Mouse (Mus musculus): ENCODE measurements at regions not wholly inside any gene's neighbourhood (a gene's known extent, or its start where the extent isn't known, plus 50 kb on each side); places are given as distances from the start of the nearest gene placed in this dataset.
A peak's percentile ranks its signal among the peaks of the same experiment; 100 is the strongest.

GRCm38 (mm10) chr12:96748868-96749615, 1057.0 kb downstream of the Flrt2 start:
- H3K4me3 ChIP-seq (ENCODE audit: low read depth, low read length), result no peak overlapping the region
- no peaks in the 10 kb centered on the region for H3K4me1 ChIP-seq (ENCODE audit: insufficient read depth, low read depth, low read length)
- no peak overlapping the region for H3K9ac ChIP-seq (replicated peaks; ENCODE audit: low read depth)
- no peaks in the 10 kb centered on the region for H3K36me3 ChIP-seq (ENCODE audit: insufficient read depth, low read length)
- 48% methylated on average over 5 of the region's 5 CpGs for WGBS
- H3K27me3 ChIP-seq (replicated peaks; ENCODE audit: insufficient read depth, low read length), result no peaks in the 10 kb centered on the region
- no peak overlapping the region for H3K4me2 ChIP-seq (replicated peaks; ENCODE audit: low read depth, low read length)
- no peak for DNase-seq (ENCODE audit: low spot score)
- no peak for ATAC-seq
- no peaks in the 10 kb centered on the region for H3K9me3 ChIP-seq (ENCODE audit: low read length)
- no peak for TF ChIP-seq CTCF (IDR thresholded peaks at IDR 0.05)
- no peak for TF ChIP-seq EP300 (IDR thresholded peaks at IDR 0.05)
- no peak overlapping the region for H3K27ac ChIP-seq (ENCODE audit: low read length)

GRCm38 (mm10) chr12:96754714-96755113, 1062.7 kb downstream of the Flrt2 start:
- ATAC-seq, result no peak
- TF ChIP-seq EP300 (IDR thresholded peaks at IDR 0.05), result no peak
- no peak for TF ChIP-seq CTCF (IDR thresholded peaks at IDR 0.05)
- H3K4me2 ChIP-seq (replicated peaks; ENCODE audit: low read depth, low read length), result no peak overlapping the region
- no peak overlapping the region for H3K9ac ChIP-seq (replicated peaks; ENCODE audit: low read depth)
- no peaks in the 10 kb centered on the region for H3K27me3 ChIP-seq (replicated peaks; ENCODE audit: insufficient read depth, low read length)
- H3K27ac ChIP-seq (ENCODE audit: low read length), result no peak overlapping the region
- H3K4me1 ChIP-seq (ENCODE audit: insufficient read depth, low read depth, low read length), result no peaks in the 10 kb centered on the region
- H3K36me3 ChIP-seq (ENCODE audit: insufficient read depth, low read length), result no peaks in the 10 kb centered on the region
- DNase-seq (ENCODE audit: low spot score), result no peak
- no peak overlapping the region for H3K4me3 ChIP-seq (ENCODE audit: low read depth, low read length)
- no peaks in the 10 kb centered on the region for H3K9me3 ChIP-seq (ENCODE audit: low read length)
- WGBS, result 74% methylated on average over 5 of the region's 5 CpGs

- Histone ChIP-seq H3K27ac (ENCODE audit: low read length) (no peak overlapping the region), H3K27me3 (replicated peaks; ENCODE audit: insufficient read depth, low read length) (no peaks in the 10 kb centered on the region), H3K9ac (replicated peaks; ENCODE audit: low read depth) (no peak overlapping the region), H3K36me3 (ENCODE audit: insufficient read depth, low read length) (no peaks in the 10 kb centered on the region), H3K9me3 (ENCODE audit: low read length) (no peaks in the 10 kb centered on the region), H3K4me2 (replicated peaks; ENCODE audit: low read depth, low read length) (no peak overlapping the region), H3K4me3 (ENCODE audit: low read depth, low read length) (no peak overlapping the region), H3K4me1 (ENCODE audit: insufficient read depth, low read depth, low read length) (no peaks in the 10 kb centered on the region)
- WGBS, result 49% methylated on average over 5 of the region's 5 CpGs
- ATAC-seq, result no peak
- TF ChIP-seq EP300 (IDR thresholded peaks at IDR 0.05), result no peak
- TF ChIP-seq CTCF (IDR thresholded peaks at IDR 0.05), result no peak
- DNase-seq (ENCODE audit: low spot score), result peak; percentile 6
Measured at GRCm38 (mm10) chr12:96763153-96763552, 1071.1 kb downstream of the Flrt2 start.

GRCm38 (mm10) chr12:96763621-96764020, 1071.6 kb downstream of the Flrt2 start:
- no peak overlapping the region for H3K9ac ChIP-seq (replicated peaks; ENCODE audit: low read depth)
- no peak overlapping the region for H3K4me3 ChIP-seq (ENCODE audit: low read depth, low read length)
- no peaks in the 10 kb centered on the region for H3K27me3 ChIP-seq (replicated peaks; ENCODE audit: insufficient read depth, low read length)
- H3K27ac ChIP-seq (ENCODE audit: low read length), result no peak overlapping the region
- TF ChIP-seq CTCF (IDR thresholded peaks at IDR 0.05) (no peak), EP300 (IDR thresholded peaks at IDR 0.05) (no peak)
- DNase-seq (ENCODE audit: low spot score) (no peak), ATAC-seq (no peak)
- H3K4me2 ChIP-seq (replicated peaks; ENCODE audit: low read depth, low read length), result no peak overlapping the region
- H3K9me3 ChIP-seq (ENCODE audit: low read length), result no peaks in the 10 kb centered on the region
- H3K36me3 ChIP-seq (ENCODE audit: insufficient read depth, low read length), result no peaks in the 10 kb centered on the region
- 47% methylated on average over 2 of the region's 2 CpGs for WGBS
- no peaks in the 10 kb centered on the region for H3K4me1 ChIP-seq (ENCODE audit: insufficient read depth, low read depth, low read length)

- H3K4me3 ChIP-seq (ENCODE audit: low read depth, low read length), result no peak overlapping the region
- H3K27me3 ChIP-seq (replicated peaks; ENCODE audit: insufficient read depth, low read length), result no peaks in the 10 kb centered on the region
- H3K4me2 ChIP-seq (replicated peaks; ENCODE audit: low read depth, low read length), result no peak overlapping the region
- DNase-seq (ENCODE audit: low spot score), result no peak
- TF ChIP-seq EP300 (IDR thresholded peaks at IDR 0.05) (no peak), CTCF (IDR thresholded peaks at IDR 0.05) (no peak)
- H3K9ac ChIP-seq (replicated peaks; ENCODE audit: low read depth), result no peak overlapping the region
- H3K36me3 ChIP-seq (ENCODE audit: insufficient read depth, low read length), result no peaks in the 10 kb centered on the region
- no peaks in the 10 kb centered on the region for H3K4me1 ChIP-seq (ENCODE audit: insufficient read depth, low read depth, low read length)
- H3K27ac ChIP-seq (ENCODE audit: low read length), result no peak overlapping the region
- H3K9me3 ChIP-seq (ENCODE audit: low read length), result no peaks in the 10 kb centered on the region
- no peak for ATAC-seq
Measured at GRCm38 (mm10) chr12:96764186-96764585, 1072.2 kb downstream of the Flrt2 start.

- WGBS, result 65% methylated on average over 3 of the region's 3 CpGs
- Histone ChIP-seq H3K27ac (ENCODE audit: low read length) (no peak overlapping the region), H3K27me3 (replicated peaks; ENCODE audit: insufficient read depth, low read length) (no peaks in the 10 kb centered on the region), H3K4me3 (ENCODE audit: low read depth, low read length) (no peak overlapping the region), H3K9me3 (ENCODE audit: low read length) (no peaks in the 10 kb centered on the region), H3K4me1 (ENCODE audit: insufficient read depth, low read depth, low read length) (no peaks in the 10 kb centered on the region), H3K9ac (replicated peaks; ENCODE audit: low read depth) (no peak overlapping the region), H3K4me2 (replicated peaks; ENCODE audit: low read depth, low read length) (no peak overlapping the region), H3K36me3 (ENCODE audit: insufficient read depth, low read length) (no peaks in the 10 kb centered on the region)
- no peak for TF ChIP-seq CTCF (IDR thresholded peaks at IDR 0.05)
- TF ChIP-seq EP300 (IDR thresholded peaks at IDR 0.05), result no peak
- no peak for DNase-seq (ENCODE audit: low spot score)
- ATAC-seq, result no peak
Measured at GRCm38 (mm10) chr12:96771222-96771621, 1079.2 kb downstream of the Flrt2 start.

GRCm38 (mm10) chr12:96821376-96821775, 1129.3 kb downstream of the Flrt2 start:
- 32% methylated on average over 1 of the region's 1 CpGs for WGBS
- no peak for DNase-seq (ENCODE audit: low spot score)
- TF ChIP-seq EP300 (IDR thresholded peaks at IDR 0.05) (no peak), CTCF (IDR thresholded peaks at IDR 0.05) (no peak)

More at GRCm38 (mm10) chr12:96821376-96821775, 1129.3 kb downstream of the Flrt2 start:
- H3K4me3 ChIP-seq (ENCODE audit: low read depth, low read length), result no peak overlapping the region
- H3K4me2 ChIP-seq (replicated peaks; ENCODE audit: low read depth, low read length), result no peak overlapping the region
- ATAC-seq, result no peak
- no peak overlapping the region for H3K9ac ChIP-seq (replicated peaks; ENCODE audit: low read depth)
- no peaks in the 10 kb centered on the region for H3K27me3 ChIP-seq (replicated peaks; ENCODE audit: insufficient read depth, low read length)
- no peaks in the 10 kb centered on the region for H3K36me3 ChIP-seq (ENCODE audit: insufficient read depth, low read length)
- no peak overlapping the region for H3K27ac ChIP-seq (ENCODE audit: low read length)
- H3K9me3 ChIP-seq (ENCODE audit: low read length), result no peaks in the 10 kb centered on the region
- H3K4me1 ChIP-seq (ENCODE audit: insufficient read depth, low read depth, low read length), result no peaks in the 10 kb centered on the region

Measured in lung, postnatal 0 days (tissue).